Mouse (Mus musculus) heart, embryonic 12.5 days (tissue): ENCODE results near the gene Hs6st1. TPM values are rescaled to one million over a fixed set of nuclear protein-coding genes. Genes with fewer than 3 reads are reported as not detected.

Source experiments
- ATAC-seq: fragments of 200-750 bp; cut with Nextera tagmentation; 2 replicates; pipeline ENCODE4 v1.8.0; 2017; ENCODE audit warnings: moderate TSS enrichment, moderate library complexity; ENCODE audit not compliant: insufficient number of reproducible peaks, low FRiP score
- H3K27ac ChIP-seq: fragments of 300-500 bp; sonication (generic); 2 replicates; pipeline ENCODE4 v1.5.1; 2016; ENCODE audit warnings: mild to moderate bottlenecking, moderate library complexity; ENCODE audit not compliant: poor library complexity, severe bottlenecking
- H3K27me3 ChIP-seq: fragments of 300-500 bp; sonication (generic); replicated peaks from 2 replicates; pipeline ENCODE4 v1.6.1; 2016; ENCODE audit warnings: mild to moderate bottlenecking, moderate library complexity
- H3K36me3 ChIP-seq: fragments of 300-500 bp; sonication (generic); 2 replicates; pipeline ENCODE4 v1.6.1; 2016; ENCODE audit warnings: mild to moderate bottlenecking, moderate library complexity
- H3K4me1 ChIP-seq: fragments of 300-500 bp; sonication (generic); replicated peaks from 2 replicates; pipeline ENCODE4 v1.6.1; 2016; ENCODE audit warnings: mild to moderate bottlenecking
- H3K4me2 ChIP-seq: fragments of 300-500 bp; sonication (generic); 2 replicates; pipeline ENCODE4 v1.6.1; 2016; ENCODE audit warnings: mild to moderate bottlenecking, moderate library complexity
- H3K4me3 ChIP-seq: fragments of 300-500 bp; sonication (generic); 2 replicates; pipeline ENCODE4 v1.5.1; 2016; ENCODE audit warnings: mild to moderate bottlenecking
- H3K9ac ChIP-seq: fragments of 300-500 bp; sonication (generic); 2 replicates; pipeline ENCODE4 v1.6.1; 2016; ENCODE audit warnings: mild to moderate bottlenecking, moderate library complexity
- H3K9me3 ChIP-seq: fragments of 300-500 bp; sonication (generic); replicated peaks from 2 replicates; pipeline ENCODE4 v1.6.1; 2016; ENCODE audit warnings: mild to moderate bottlenecking, moderate library complexity
- WGBS: fragments of 180-500 bp; shearing (Covaris S2); methylation state at CpG from one replicate; pipeline ENCODE4 v1.1.7; 2016; 5-methylcytosine and 5-hydroxymethylcytosine counted together
- microRNA-seq: library from miRNA; unstranded; fragments of <30 nt; microRNA quantifications from one replicate; pipeline ENCODE4, GENCODE M21; 2017
- polyA plus RNA-seq: library from polyadenylated mRNA; unstranded; fragments of >200 nt; fragmentation: Nextera tagmentation; extraction: Ambion mirVana; gene quantifications from 2 replicates; pipeline ENCODE4 v1.2.1, GENCODE M21; 2016

Hs6st1 gene
- polyA plus RNA-seq, 1 experiment from 2014 or later, result 15.3 TPM

DNA sequence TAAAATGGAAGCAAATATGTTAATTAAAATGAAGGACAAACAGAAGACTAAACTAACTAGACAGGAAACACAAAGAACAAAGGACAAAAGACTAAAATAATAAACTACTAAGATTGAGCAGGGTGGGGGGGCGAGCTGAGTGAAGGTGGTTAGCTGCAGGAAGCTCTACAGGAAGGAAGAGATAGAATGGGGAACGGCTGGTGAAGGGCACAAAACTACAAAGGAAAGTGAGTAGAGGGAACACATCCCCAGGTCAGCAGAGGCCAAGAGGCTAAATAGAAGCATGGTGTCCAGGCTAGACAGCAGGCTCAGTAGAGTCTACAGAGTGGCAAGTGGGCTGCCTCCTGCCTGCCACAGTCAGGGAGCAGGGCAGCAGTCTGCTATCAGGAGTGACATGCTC lies 80.6 kb downstream of the Hs6st1 start:
- no peak overlapping the region for H3K9ac ChIP-seq
- H3K4me3 ChIP-seq, result no peak overlapping the region
- peaks cover 80% of the 10 kb centered on the region for H3K36me3 ChIP-seq
- no peaks in the 10 kb centered on the region for H3K27me3 ChIP-seq
- 0 out of 2 replicates have a peak, but pooled peaks cover 3% of the 10 kb centered on the region for H3K4me1 ChIP-seq
- WGBS, result 54% methylated on average over 2 of the region's 2 CpGs
- ATAC-seq, result no peak
- no peaks in the 10 kb centered on the region for H3K9me3 ChIP-seq
- no peak overlapping the region for H3K27ac ChIP-seq
- no peak overlapping the region for H3K4me2 ChIP-seq

DNA sequence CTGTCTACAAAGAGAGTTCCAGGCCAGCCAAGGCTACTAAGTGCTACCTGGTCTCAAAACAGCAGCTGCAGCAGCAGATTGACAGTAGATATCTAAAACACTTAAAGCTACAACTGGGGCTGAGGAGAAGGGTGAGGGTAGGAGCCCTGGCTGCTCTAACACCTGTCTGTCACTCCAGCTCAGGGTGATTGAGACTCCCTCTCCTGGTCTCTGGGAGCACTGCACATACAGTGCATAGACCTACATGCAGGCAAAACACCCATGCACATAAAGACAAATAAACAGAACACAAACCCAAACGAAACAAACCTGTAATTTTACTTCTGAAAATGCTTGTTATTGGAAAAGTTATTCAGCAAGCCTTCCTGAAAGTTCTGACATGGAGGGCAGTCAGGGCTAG lies 81.2 kb downstream of the Hs6st1 start:
- peaks cover 78% of the 10 kb centered on the region for H3K36me3 ChIP-seq
- H3K4me3 ChIP-seq, result no peak overlapping the region
- no peaks in the 10 kb centered on the region for H3K27me3 ChIP-seq
- H3K4me2 ChIP-seq, result no peak overlapping the region
- no peak overlapping the region for H3K27ac ChIP-seq
- no peak overlapping the region for H3K9ac ChIP-seq
- WGBS, result 66% methylated on average over 1 of the region's 1 CpGs
- H3K4me1 ChIP-seq, result 0 out of 2 replicates have a peak, but pooled peaks cover 3% of the 10 kb centered on the region
- H3K9me3 ChIP-seq, result no peaks in the 10 kb centered on the region
- no peak for ATAC-seq

Small RNA genes lying within 50 kb of the gene (microRNA-seq; reads per million reads assigned to microRNA genes)
- gene Mir6897, result 1.4 reads per million

Other genes with a start within 250 kb of the Hs6st1 start
- gene Uggt1, start 176.3 kb downstream of the Hs6st1 start, polyA plus RNA-seq, result 46.0 and 53.3 TPM in 2 replicates
- gene Neurl3, start 206.3 kb downstream of the Hs6st1 start, polyA plus RNA-seq, result 2.4 and 2.6 TPM in 2 replicates
- gene Arid5a, start 239.3 kb downstream of the Hs6st1 start, polyA plus RNA-seq, result 15.1 and 15.3 TPM in 2 replicates